Mouse (Mus musculus) kidney, embryonic 15.5 days (tissue): ENCODE measurements around the gene Efna5. TPM values are rescaled to one million over a fixed set of nuclear protein-coding genes. Genes with fewer than 3 reads are reported as not detected.
A peak's percentile ranks its signal among the peaks of the same experiment; 100 is the strongest.

Source experiments
- ATAC-seq: fragments of 200-750 bp; cut with Nextera tagmentation; replicated peaks from 2 replicates; pipeline ENCODE4 v1.8.0; 2017; ENCODE audit warnings: moderate TSS enrichment; ENCODE audit not compliant: low FRiP score
- H3K27ac ChIP-seq: fragments of 300-500 bp; sonication (generic); 2 replicates; pipeline ENCODE4 v1.5.1; 2015; ENCODE audit warnings: mild to moderate bottlenecking, inconsistent platforms
- H3K27me3 ChIP-seq: fragments of 300-500 bp; sonication (generic); 2 replicates; pipeline ENCODE4 v1.6.1; 2015; ENCODE audit warnings: inconsistent platforms
- H3K36me3 ChIP-seq: fragments of 300-500 bp; sonication (generic); 2 replicates; pipeline ENCODE4 v1.6.1; 2015; ENCODE audit warnings: inconsistent platforms
- H3K4me1 ChIP-seq: fragments of 300-500 bp; sonication (generic); 2 replicates; pipeline ENCODE4 v1.6.1; 2015; ENCODE audit warnings: inconsistent platforms
- H3K4me2 ChIP-seq: fragments of 300-500 bp; sonication (generic); 2 replicates; pipeline ENCODE4 v1.6.1; 2015; ENCODE audit warnings: moderate library complexity, mild to moderate bottlenecking, inconsistent platforms
- H3K4me3 ChIP-seq: fragments of 300-500 bp; sonication (generic); replicated peaks from 2 replicates; pipeline ENCODE4 v1.5.1; 2015; ENCODE audit warnings: mild to moderate bottlenecking, inconsistent platforms
- H3K9ac ChIP-seq: fragments of 300-500 bp; sonication (generic); 2 replicates; pipeline ENCODE4 v1.6.1; 2015; ENCODE audit warnings: mild to moderate bottlenecking, inconsistent platforms
- H3K9me3 ChIP-seq: fragments of 300-500 bp; sonication (generic); replicated peaks from 2 replicates; pipeline ENCODE4 v1.6.1; 2016; ENCODE audit warnings: inconsistent platforms
- WGBS: fragments of 180-500 bp; shearing (Covaris S2); methylation state at CpG from one replicate; pipeline ENCODE4 v1.1.7; 2015; ENCODE audit warnings: mixed read lengths; 5-methylcytosine and 5-hydroxymethylcytosine counted together
- polyA plus RNA-seq: library from polyadenylated mRNA; unstranded; fragments of >200 nt; fragmentation: Nextera tagmentation; extraction: Ambion mirVana; gene quantifications from 2 replicates; pipeline ENCODE4 v1.2.1, GENCODE M21; 2015

Gene Efna5
- polyA plus RNA-seq, 1 experiment from 2014 or later: 33.7 TPM

DNA sequence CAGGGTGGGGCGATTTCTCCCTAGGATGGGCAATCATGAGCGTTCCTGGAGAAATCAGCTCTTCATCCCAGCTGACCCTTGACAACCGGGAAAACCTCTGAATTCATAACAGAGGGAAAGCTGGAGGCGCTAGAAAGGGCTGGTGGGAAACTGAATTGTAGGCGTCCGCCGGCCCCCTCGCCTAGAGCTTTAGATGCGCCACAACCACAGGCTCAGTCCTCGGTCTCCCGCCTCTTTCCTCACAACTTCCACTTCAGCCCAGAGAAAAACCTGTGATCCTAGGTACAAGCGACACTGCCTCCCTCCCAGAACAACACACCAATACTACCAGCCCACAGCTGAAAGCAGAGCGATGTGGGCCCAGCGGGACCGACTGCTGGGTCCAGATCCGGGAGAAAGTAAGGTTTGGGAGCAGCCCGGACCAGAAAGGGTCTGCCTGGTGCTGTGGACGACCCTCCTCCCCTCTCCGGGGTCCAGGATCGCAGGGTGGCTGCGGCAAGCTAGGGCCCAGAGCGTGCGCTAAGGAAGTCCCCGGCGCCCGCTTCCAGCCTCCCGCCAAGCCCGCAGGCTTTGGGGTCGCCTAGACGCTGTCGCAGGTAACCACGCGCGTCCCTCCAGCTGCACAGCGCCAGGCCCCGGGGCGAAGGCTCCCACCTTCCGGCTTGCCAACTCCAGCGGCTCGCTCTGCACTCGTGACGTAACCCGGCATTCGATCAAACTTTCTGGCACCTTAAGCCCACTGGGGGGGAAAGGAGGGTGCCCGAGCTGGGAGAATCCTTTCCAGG is 1.4 kb downstream of the Efna5 start:
- WGBS: under 1% methylated on average over 45 of the region's 45 CpGs
- Histone ChIP-seq H3K36me3 (no peaks in the 10 kb centered on the region), H3K9ac (peak overlapping the region; percentile 78), H3K4me3 (peak overlapping the region; percentile 78), H3K9me3 (no peaks in the 10 kb centered on the region), H3K27me3 (no peaks in the 10 kb centered on the region), H3K4me2 (peak overlapping the region; percentile 97), H3K27ac (peak overlapping the region; percentile 56), H3K4me1 (peaks cover 17% of the 10 kb centered on the region)
- no peak for ATAC-seq

- Histone ChIP-seq H3K9me3 (no peaks in the 10 kb centered on the region), H3K4me3 (no peak overlapping the region), H3K27ac (no peak overlapping the region), H3K4me2 (no peak overlapping the region), H3K27me3 (no peaks in the 10 kb centered on the region), H3K36me3 (no peaks in the 10 kb centered on the region), H3K4me1 (peaks cover 13% of the 10 kb centered on the region), H3K9ac (no peak overlapping the region)
- no peak for ATAC-seq
- WGBS: 11% methylated on average over 3 of the region's 3 CpGs
Observed at GRCm38 (mm10) chr17:62875727-62876126, 5.4 kb downstream of the Efna5 start.

- Histone ChIP-seq H3K36me3 (no peaks in the 10 kb centered on the region), H3K27me3 (no peaks in the 10 kb centered on the region), H3K9me3 (no peaks in the 10 kb centered on the region), H3K27ac (no peak overlapping the region), H3K4me3 (no peak overlapping the region), H3K4me1 (peaks cover 5% of the 10 kb centered on the region; the same call in 1 of the 2 replicates), H3K4me2 (no peak overlapping the region), H3K9ac (no peak overlapping the region)
- 45% methylated on average over 3 of the region's 3 CpGs for WGBS
- ATAC-seq: no peak
Observed at GRCm38 (mm10) chr17:62871928-62872327, 9.2 kb downstream of the Efna5 start.

DNA sequence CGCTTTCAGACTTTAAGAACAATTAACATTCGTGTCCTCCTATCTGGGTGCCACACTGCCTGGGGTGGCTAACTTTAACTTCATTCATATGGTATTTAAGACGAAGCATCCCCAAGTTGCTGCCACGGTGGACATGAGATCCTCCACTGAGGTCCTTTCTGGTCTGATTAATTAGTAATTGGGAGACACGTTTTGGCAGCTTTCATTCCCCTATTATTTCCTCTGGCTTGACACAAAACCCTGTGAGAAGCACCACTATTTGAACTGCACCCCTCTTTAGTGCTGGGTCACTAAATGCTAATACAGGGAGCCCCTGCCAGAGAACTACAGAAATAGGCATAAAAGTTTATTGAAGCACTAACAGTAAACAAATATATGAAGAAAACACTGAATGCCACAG is 9.9 kb downstream of the Efna5 start:
- no peak overlapping the region for H3K4me3 ChIP-seq
- 65% methylated on average over 5 of the region's 5 CpGs for WGBS

DNA sequence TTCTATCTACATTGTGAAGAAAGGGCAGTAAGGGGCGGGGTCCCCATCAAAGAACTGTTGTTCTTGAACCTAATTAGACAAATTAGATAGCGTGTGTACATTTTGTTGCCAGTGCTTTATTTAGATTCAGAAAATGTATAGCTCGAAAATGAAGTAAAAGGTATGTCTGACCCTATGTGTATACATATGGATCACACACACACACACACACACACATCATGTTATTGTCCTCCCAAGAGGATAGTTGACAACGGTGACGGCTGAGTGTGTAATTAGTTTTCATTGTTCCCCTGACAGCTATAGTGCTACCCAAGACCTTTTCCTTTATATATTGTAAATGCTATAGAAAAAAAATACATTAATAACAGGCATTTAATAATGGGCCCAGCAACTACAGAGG is 10.7 kb downstream of the Efna5 start:
- Histone ChIP-seq H3K4me3 (no peak overlapping the region), H3K27ac (no peak overlapping the region), H3K9me3 (no peaks in the 10 kb centered on the region), H3K36me3 (no peaks in the 10 kb centered on the region), H3K9ac (no peak overlapping the region), H3K4me2 (no peak overlapping the region), H3K4me1 (no peaks in the 10 kb centered on the region), H3K27me3 (no peaks in the 10 kb centered on the region)
- ATAC-seq: no peak
- WGBS: 87% methylated on average over 5 of the region's 5 CpGs

More for the DNA sequence above, 9.9 kb downstream of the Efna5 start:
- Histone ChIP-seq H3K4me2 (no peak overlapping the region), H3K9ac (no peak overlapping the region), H3K27me3 (no peaks in the 10 kb centered on the region), H3K4me1 (peaks cover 5% of the 10 kb centered on the region; the same call in 1 of the 2 replicates), H3K36me3 (no peaks in the 10 kb centered on the region), H3K27ac (no peak overlapping the region), H3K9me3 (no peaks in the 10 kb centered on the region)
- ATAC-seq: no peak

GRCm38 (mm10) chr17:62864966-62865365 is 16.2 kb downstream of the Efna5 start:
- H3K36me3 ChIP-seq: peaks cover 4% of the 10 kb centered on the region; the same call in 1 of the 2 replicates
- no peak overlapping the region for H3K27ac ChIP-seq
- no peak overlapping the region for H3K4me2 ChIP-seq
- no peak overlapping the region for H3K9ac ChIP-seq
- peaks cover 6% of the 10 kb centered on the region; the same call in 1 of the 2 replicates for H3K9me3 ChIP-seq
- 95% methylated on average over 8 of the region's 8 CpGs for WGBS
- H3K4me3 ChIP-seq: no peak overlapping the region
- H3K4me1 ChIP-seq: peaks cover 11% of the 10 kb centered on the region
- H3K27me3 ChIP-seq: no peaks in the 10 kb centered on the region
- ATAC-seq: no peak

DNA sequence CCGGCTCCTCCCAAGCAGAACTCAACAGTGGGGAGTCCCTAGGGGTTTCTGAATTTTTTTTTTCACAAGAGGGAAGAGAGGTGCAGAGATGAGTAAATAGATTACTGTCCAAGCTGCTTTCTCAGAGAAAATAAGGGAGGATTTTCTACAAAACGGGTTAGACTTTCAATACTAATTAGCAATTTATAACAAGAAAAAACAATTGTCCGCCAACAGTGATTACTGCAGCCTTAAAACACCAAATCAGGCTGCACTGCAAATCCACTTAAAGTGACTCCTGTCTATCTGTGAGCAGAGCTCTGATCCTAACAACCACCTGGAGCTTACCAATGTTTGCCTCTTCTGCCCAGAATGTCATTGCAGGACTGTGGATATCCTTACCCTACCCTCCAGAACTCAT is 18.1 kb downstream of the Efna5 start:
- peaks cover 11% of the 10 kb centered on the region for H3K4me1 ChIP-seq

DNA sequence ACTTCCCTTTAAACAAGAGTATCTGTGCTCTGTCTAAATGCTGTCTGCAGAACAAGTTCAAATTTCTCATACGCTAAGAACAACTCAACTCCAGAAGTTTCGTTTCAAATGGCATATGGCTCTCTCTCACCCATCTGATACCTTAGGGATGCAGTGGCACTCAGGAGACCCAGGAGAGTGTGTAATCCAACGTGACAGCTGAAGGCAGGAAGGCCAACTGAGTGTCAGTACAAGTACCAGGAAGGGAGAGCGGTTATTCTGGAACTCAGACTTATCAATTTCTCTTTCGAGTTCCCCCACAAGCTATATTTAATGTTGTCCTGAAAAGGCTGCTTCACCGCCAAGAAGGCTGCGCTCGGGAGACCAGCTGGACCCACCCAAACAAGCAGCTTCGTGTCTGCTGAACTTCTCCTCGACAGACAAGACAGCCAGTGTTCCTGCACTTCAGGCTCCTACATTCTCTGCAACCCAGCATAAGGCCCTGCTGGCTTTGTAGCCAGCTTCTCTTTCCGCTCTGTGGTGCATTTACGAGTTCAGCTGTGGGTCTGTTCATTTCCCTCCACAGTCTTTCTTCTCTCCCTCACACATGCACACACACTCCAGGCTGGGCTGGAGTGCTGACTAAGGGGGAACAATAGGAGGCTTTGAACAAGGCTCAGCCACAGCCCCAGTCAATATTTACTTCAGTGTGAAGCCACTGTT is 18.7 kb downstream of the Efna5 start:
- Histone ChIP-seq H3K4me3 (no peak overlapping the region), H3K9ac (no peak overlapping the region), H3K27ac (peak overlapping the region; percentile 30; the same call in 1 of the 2 replicates), H3K9me3 (peaks cover 6% of the 10 kb centered on the region; the same call in 1 of the 2 replicates), H3K4me1 (peaks cover 11% of the 10 kb centered on the region), H3K36me3 (peaks cover 4% of the 10 kb centered on the region; the same call in 1 of the 2 replicates), H3K27me3 (no peaks in the 10 kb centered on the region), H3K4me2 (peak overlapping the region; percentile 18; the same call in 1 of the 2 replicates)
- peak; percentile 58 for ATAC-seq
- 52% methylated on average over 12 of the region's 12 CpGs for WGBS

More for the DNA sequence above, 18.1 kb downstream of the Efna5 start:
- Histone ChIP-seq H3K36me3 (peaks cover 4% of the 10 kb centered on the region; the same call in 1 of the 2 replicates), H3K4me3 (no peak overlapping the region), H3K9ac (no peak overlapping the region), H3K4me2 (no peak overlapping the region), H3K27ac (no peak overlapping the region; the same call in 1 of the 2 replicates), H3K27me3 (no peaks in the 10 kb centered on the region), H3K9me3 (peaks cover 6% of the 10 kb centered on the region; the same call in 1 of the 2 replicates)
- ATAC-seq: no peak
- WGBS: 60% methylated on average over 3 of the region's 3 CpGs

- H3K4me3 ChIP-seq: no peak overlapping the region
- no peak overlapping the region for H3K4me2 ChIP-seq
- peaks cover 14% of the 10 kb centered on the region for H3K4me1 ChIP-seq
- 64% methylated on average over 8 of the region's 8 CpGs for WGBS
- H3K9ac ChIP-seq: no peak overlapping the region
- ATAC-seq: no peak
- no peak overlapping the region for H3K27ac ChIP-seq
- H3K9me3 ChIP-seq: no peaks in the 10 kb centered on the region
- no peaks in the 10 kb centered on the region for H3K36me3 ChIP-seq
- H3K27me3 ChIP-seq: no peaks in the 10 kb centered on the region
Observed at GRCm38 (mm10) chr17:62857275-62857674, 23.8 kb downstream of the Efna5 start.

DNA sequence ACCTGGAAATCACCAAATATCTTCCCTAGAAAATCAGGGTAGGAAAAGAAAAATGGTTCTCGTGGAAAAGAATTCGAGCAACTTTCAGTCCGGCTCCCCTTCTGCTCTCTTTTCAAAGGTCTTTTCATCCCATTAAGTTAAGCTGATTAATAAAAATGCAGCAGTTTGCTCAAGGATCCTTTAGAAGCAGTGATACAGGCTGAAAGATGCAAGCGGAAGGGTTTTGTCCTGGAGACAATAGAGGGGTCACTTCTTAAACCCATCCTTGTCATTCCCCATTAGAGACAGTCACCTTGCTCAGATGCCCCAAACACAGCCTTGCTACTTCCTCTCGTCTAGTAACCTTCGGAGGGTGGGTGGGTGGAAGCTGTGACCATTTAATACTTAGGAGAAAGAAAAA is 27.4 kb downstream of the Efna5 start:
- H3K27me3 ChIP-seq: no peaks in the 10 kb centered on the region
- WGBS: 30% methylated on average over 6 of the region's 6 CpGs
- no peak for ATAC-seq
- H3K4me2 ChIP-seq: peak overlapping the region; percentile 27
- no peaks in the 10 kb centered on the region for H3K36me3 ChIP-seq
- H3K9me3 ChIP-seq: no peaks in the 10 kb centered on the region
- H3K27ac ChIP-seq: peak overlapping the region; percentile 10; the same call in 1 of the 2 replicates
- H3K4me1 ChIP-seq: peaks cover 32% of the 10 kb centered on the region
- H3K4me3 ChIP-seq: no peak overlapping the region
- H3K9ac ChIP-seq: no peak overlapping the region

DNA sequence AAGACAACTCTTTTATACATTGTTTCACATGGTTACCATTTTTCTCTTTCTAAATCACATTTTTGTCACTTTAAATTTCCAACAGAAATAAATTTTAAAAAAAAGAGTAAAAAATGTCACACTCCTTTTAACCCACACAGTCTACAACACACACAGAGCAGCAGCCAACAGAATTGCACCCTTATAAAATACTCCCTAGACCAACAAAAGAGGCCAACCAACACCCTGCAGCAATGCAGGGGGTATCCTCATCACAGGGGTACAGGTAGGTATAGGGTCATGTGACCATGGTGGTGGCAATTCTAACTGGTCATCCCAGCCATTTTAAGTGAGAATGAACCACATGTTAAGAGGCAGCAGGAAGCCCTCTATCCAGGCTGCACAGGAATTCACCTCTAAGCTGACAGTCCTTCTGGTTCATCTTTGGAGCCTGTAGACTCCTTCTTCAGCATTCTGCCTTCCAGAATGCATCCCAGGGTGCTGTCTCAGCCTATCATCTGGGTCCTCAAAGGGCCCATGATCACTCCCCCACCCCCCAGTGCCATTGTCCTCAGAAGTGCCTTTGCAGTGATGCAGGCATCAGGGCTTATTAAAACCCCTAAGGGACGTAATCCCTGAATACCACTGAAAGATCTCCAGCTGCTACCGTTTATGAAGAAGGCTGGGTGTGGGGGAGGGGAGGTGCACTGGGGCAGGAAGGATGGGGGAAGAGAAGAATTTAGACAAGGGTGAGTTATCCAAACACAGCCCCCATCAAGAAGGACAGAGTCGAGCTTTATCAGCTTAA is 28.1 kb downstream of the Efna5 start:
- H3K27me3 ChIP-seq: no peaks in the 10 kb centered on the region
- 7% methylated on average over 3 of the region's 3 CpGs for WGBS
- no peaks in the 10 kb centered on the region for H3K9me3 ChIP-seq
- H3K4me3 ChIP-seq: no peak overlapping the region
- peaks cover 32% of the 10 kb centered on the region for H3K4me1 ChIP-seq
- H3K36me3 ChIP-seq: no peaks in the 10 kb centered on the region
- H3K27ac ChIP-seq: peak overlapping the region; percentile 10; the same call in 1 of the 2 replicates
- H3K9ac ChIP-seq: no peak overlapping the region
- peak; percentile 46; the same call in 1 of the 2 replicates for ATAC-seq
- H3K4me2 ChIP-seq: peak overlapping the region; percentile 27
